Mouse (Mus musculus) embryonic facial prominence, embryonic 15.5 days (tissue): ENCODE measurements around the gene Gpx2. TPM values are rescaled to one million over a fixed set of nuclear protein-coding genes. Genes with fewer than 3 reads are reported as not detected.

ENCODE experiments used
- ATAC-seq: fragments of 200-750 bp; cut with Nextera tagmentation; 2 replicates; pipeline ENCODE4 v1.8.0; 2017; ENCODE audit warnings: low read depth, moderate TSS enrichment; ENCODE audit not compliant: insufficient number of reproducible peaks, low FRiP score, low TSS enrichment
- H3K27ac ChIP-seq: fragments of 300-500 bp; sonication (generic); replicated peaks from 2 replicates; pipeline ENCODE4 v1.5.1; 2015; ENCODE audit warnings: mild to moderate bottlenecking, inconsistent platforms
- H3K27me3 ChIP-seq: fragments of 300-500 bp; sonication (generic); 2 replicates; pipeline ENCODE4 v1.6.1; 2015; ENCODE audit warnings: inconsistent platforms
- H3K36me3 ChIP-seq: fragments of 300-500 bp; sonication (generic); 2 replicates; pipeline ENCODE4 v1.6.1; 2015; ENCODE audit warnings: mild to moderate bottlenecking, inconsistent platforms
- H3K4me1 ChIP-seq: fragments of 300-500 bp; sonication (generic); 2 replicates; pipeline ENCODE4 v1.6.1; 2015; ENCODE audit warnings: inconsistent platforms
- H3K4me2 ChIP-seq: fragments of 300-500 bp; sonication (generic); replicated peaks from 2 replicates; pipeline ENCODE4 v1.6.1; 2015; ENCODE audit warnings: mild to moderate bottlenecking, inconsistent platforms
- H3K4me3 ChIP-seq: fragments of 300-500 bp; sonication (generic); replicated peaks from 2 replicates; pipeline ENCODE4 v1.5.1; 2015; ENCODE audit warnings: mild to moderate bottlenecking, inconsistent platforms
- H3K9ac ChIP-seq: fragments of 300-500 bp; sonication (generic); 2 replicates; pipeline ENCODE4 v1.6.1; 2015; ENCODE audit warnings: inconsistent platforms
- H3K9me3 ChIP-seq: fragments of 300-500 bp; sonication (generic); replicated peaks from 2 replicates; pipeline ENCODE4 v1.6.1; 2016; ENCODE audit warnings: inconsistent platforms
- WGBS: fragments of 180-500 bp; shearing (Covaris S2); methylation state at CpG from one replicate; pipeline ENCODE4 v1.1.7; 2015; 5-methylcytosine and 5-hydroxymethylcytosine counted together
- polyA plus RNA-seq: library from polyadenylated mRNA; unstranded; fragments of >200 nt; fragmentation: Nextera tagmentation; extraction: Ambion mirVana; gene quantifications from 2 replicates; pipeline ENCODE4 v1.2.1, GENCODE M21; 2015

Gpx2 gene
- polyA plus RNA-seq, 1 experiment from 2014 or later: 5.1 TPM

DNA sequence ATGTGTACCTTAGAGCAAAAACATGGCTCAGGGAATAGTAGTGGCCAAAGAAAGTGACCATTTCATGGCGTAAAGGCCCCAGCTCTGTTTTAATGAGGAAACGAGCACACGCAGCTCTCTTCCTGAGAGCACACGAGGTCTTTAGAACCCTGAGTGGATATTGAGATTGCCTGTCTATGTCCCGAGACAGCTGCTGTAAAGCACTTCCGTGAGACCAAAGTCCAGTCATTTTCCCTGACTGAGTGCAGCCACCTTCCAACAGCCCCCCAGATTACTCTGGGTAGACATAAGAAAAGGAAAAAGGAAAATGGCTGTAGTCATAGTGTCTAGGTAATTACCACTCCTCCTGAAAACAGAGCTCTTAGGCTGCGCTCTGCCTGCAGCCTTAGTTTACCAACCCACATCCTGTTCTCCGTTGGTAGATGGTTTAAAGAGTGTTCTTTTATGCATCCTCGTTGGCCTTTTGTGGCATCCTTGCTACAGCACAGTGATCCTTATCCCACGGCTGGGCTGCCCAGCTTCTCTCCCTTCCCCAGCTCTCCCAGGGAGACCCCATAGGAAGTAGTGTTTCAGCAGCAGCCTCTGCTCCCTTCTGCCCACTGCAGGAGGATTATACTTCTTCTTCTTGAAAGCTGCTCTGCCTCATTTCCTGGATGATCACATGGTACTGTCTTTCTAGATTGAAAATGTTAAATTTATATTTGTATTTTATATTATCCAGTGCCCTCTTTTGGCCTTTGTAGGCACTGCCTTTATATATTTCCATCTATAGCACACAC is 16.9 kb downstream of the Gpx2 start:
- Histone ChIP-seq H3K27ac (no peak overlapping the region), H3K36me3 (peaks cover 7% of the 10 kb centered on the region; the same call in 1 of the 2 replicates), H3K9ac (no peak overlapping the region), H3K4me1 (no peaks in the 10 kb centered on the region), H3K27me3 (no peaks in the 10 kb centered on the region), H3K9me3 (no peaks in the 10 kb centered on the region), H3K4me2 (no peak overlapping the region), H3K4me3 (no peak overlapping the region)
- ATAC-seq: no peak
- WGBS: 80% methylated on average over 10 of the region's 10 CpGs

DNA sequence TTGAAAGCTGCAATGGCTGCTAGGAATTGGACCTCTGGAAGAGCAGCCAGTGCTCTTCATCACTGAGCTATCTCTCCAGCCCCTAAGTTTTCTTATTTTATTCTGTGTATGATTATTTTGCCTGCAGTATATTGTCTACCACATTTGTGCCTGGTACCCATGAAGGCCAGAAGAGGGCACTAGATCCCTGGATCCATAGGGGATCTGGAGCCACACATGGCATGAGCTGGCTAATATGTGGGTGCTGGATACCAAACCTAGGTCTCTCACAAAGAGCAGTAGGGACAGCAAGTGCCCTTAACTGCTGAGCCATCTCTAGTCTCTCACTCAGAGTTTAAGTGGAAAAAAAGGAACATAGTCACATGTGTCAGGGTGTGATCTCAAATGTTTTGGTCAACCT is 17.5 kb downstream of the Gpx2 start:
- H3K4me2 ChIP-seq: no peak overlapping the region
- H3K9me3 ChIP-seq: no peaks in the 10 kb centered on the region
- ATAC-seq: no peak

DNA sequence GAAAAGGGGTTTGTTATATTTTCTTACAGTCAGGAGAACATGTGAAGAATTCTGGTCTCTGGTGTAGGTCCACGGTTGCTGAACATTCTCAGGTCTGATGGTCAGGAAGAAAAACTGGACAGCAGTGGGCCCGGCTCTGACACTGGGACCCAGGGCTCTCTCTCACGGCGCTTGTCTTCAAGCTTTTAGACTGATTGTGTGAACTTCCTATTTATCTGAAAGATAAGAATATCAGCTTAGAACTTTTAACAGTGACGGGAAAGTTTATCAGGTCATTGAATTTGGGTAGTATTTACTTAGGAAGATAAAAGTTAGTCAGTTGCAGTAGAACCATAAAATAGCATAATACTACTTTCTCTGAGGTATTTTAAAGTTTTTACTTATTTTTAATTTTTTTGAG is 18.5 kb downstream of the Gpx2 start:
- Histone ChIP-seq H3K9me3 (no peaks in the 10 kb centered on the region), H3K27ac (no peak overlapping the region), H3K9ac (no peak overlapping the region), H3K36me3 (peaks cover 7% of the 10 kb centered on the region; the same call in 1 of the 2 replicates), H3K4me3 (no peak overlapping the region), H3K4me2 (no peak overlapping the region), H3K4me1 (no peaks in the 10 kb centered on the region), H3K27me3 (no peaks in the 10 kb centered on the region)
- no peak for ATAC-seq
- 89% methylated on average over 5 of the region's 5 CpGs for WGBS

More for the DNA sequence above, 17.5 kb downstream of the Gpx2 start:
- peaks cover 7% of the 10 kb centered on the region; the same call in 1 of the 2 replicates for H3K36me3 ChIP-seq
- no peaks in the 10 kb centered on the region for H3K4me1 ChIP-seq
- no peaks in the 10 kb centered on the region for H3K27me3 ChIP-seq
- no peak overlapping the region for H3K4me3 ChIP-seq
- no peak overlapping the region for H3K9ac ChIP-seq
- H3K27ac ChIP-seq: no peak overlapping the region

DNA sequence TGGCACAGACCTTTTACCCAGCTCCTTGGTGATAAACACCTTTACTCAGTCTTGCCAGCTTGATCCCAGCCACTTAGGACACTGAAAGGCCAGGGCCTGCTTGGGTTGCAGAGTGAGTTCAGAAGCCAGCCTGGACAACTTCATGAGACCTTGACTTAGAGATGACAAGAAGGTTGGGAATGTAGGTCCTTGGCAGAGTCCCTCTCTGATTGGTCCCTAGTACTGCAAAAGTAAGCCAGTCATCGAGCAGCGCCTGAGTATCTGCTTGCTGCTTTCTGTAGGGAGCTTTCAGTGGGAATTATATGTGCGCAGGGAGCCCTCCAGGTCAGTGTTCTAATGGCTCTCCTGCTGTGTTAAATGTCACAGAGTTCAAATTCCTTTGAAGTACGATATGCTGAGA is 20.2 kb downstream of the Gpx2 start:
- H3K4me1 ChIP-seq: no peaks in the 10 kb centered on the region
- no peak overlapping the region for H3K4me2 ChIP-seq
- H3K4me3 ChIP-seq: no peak overlapping the region
- ATAC-seq: no peak
- H3K27ac ChIP-seq: no peak overlapping the region
- peaks cover 7% of the 10 kb centered on the region; the same call in 1 of the 2 replicates for H3K36me3 ChIP-seq
- H3K9ac ChIP-seq: no peak overlapping the region
- H3K27me3 ChIP-seq: no peaks in the 10 kb centered on the region
- no peaks in the 10 kb centered on the region for H3K9me3 ChIP-seq
- WGBS: 67% methylated on average over 4 of the region's 4 CpGs

DNA sequence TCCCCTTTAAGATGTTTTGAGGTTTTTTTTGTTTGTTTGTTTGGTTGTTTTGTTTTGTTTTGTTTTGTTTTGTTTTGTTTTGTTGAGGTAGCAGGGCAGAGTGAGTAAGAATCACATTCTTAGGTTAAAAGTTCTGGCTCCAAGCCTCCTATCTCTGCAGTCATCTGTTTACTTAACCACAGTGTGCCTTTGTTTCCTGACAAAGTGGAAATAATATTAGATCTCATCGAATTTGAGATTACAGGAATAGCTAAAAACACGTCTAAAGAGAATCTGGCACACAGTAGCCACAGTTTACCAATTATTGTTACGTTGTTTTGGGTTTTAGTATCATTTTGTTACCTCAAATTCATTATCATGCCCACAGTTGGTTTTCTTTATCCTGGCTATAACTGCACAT is 20.7 kb downstream of the Gpx2 start:
- ATAC-seq: no peak
- Histone ChIP-seq H3K36me3 (peaks cover 7% of the 10 kb centered on the region; the same call in 1 of the 2 replicates), H3K9ac (no peak overlapping the region), H3K4me1 (no peaks in the 10 kb centered on the region), H3K27ac (no peak overlapping the region), H3K4me3 (no peak overlapping the region), H3K27me3 (no peaks in the 10 kb centered on the region), H3K4me2 (no peak overlapping the region), H3K9me3 (no peaks in the 10 kb centered on the region)
- 63% methylated on average over 3 of the region's 3 CpGs for WGBS

DNA sequence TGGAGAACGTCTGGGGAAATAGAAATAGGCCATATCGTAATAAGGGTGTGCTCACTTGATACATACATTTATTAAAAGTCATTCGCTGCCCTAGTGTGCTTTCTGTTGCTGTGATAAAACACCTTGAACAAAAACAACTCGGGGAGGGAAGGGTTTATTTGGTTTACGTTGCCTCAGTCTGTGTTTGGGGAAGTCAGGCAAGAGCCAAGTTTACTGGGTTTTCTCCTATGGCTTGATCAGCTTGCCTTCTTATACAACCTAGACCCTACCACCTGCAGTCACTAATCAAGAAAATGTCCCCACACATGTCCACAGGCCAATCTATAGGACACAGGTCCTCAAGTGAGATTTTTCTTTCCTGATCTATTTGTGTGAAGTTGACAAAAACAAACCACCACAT is 23.8 kb downstream of the Gpx2 start:
- Histone ChIP-seq H3K9me3 (no peaks in the 10 kb centered on the region), H3K9ac (no peak overlapping the region), H3K27me3 (no peaks in the 10 kb centered on the region), H3K36me3 (0 out of 2 replicates have a peak, but pooled peaks cover 3% of the 10 kb centered on the region), H3K4me1 (peaks cover 2% of the 10 kb centered on the region; the same call in 1 of the 2 replicates), H3K4me2 (no peak overlapping the region), H3K27ac (no peak overlapping the region), H3K4me3 (no peak overlapping the region)
- 86% methylated on average over 5 of the region's 5 CpGs for WGBS
- no peak for ATAC-seq

DNA sequence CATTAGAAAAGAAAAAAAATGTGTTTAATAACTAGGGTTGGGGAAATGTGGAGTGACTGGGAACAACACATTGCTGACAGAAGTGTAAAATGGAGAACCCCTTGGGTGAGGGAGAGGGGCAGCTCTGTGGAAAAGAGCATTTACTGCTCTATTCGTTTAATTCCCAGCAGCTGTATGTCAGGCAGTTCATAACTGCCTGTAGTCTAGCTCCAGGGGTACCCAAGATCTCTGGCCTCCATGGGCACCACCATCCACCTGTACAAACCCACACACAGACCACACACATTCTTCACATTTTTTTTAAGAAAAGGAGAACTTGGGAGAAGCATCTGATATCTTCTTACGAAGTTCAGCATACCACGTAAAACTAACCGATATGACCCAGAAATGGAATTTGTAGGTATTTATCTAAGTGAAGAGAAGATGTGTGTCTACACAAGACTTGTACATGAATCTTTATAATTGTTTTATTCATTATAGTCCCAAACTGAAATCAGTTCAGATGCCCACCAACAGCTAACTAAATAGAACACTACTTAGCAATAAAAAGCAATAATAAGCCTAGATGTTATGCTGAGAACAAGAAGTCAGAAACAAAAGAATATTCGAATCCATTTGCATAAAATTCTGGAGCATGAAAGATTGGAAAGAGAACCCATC is 24.4 kb downstream of the Gpx2 start:
- WGBS: 80% methylated on average over 5 of the region's 5 CpGs
- ATAC-seq: no peak
- Histone ChIP-seq H3K9ac (no peak overlapping the region), H3K4me2 (no peak overlapping the region), H3K27me3 (no peaks in the 10 kb centered on the region), H3K36me3 (0 out of 2 replicates have a peak, but pooled peaks cover under 1% of the 10 kb centered on the region), H3K4me1 (peaks cover 7% of the 10 kb centered on the region), H3K4me3 (no peak overlapping the region), H3K27ac (no peak overlapping the region), H3K9me3 (no peaks in the 10 kb centered on the region)

DNA sequence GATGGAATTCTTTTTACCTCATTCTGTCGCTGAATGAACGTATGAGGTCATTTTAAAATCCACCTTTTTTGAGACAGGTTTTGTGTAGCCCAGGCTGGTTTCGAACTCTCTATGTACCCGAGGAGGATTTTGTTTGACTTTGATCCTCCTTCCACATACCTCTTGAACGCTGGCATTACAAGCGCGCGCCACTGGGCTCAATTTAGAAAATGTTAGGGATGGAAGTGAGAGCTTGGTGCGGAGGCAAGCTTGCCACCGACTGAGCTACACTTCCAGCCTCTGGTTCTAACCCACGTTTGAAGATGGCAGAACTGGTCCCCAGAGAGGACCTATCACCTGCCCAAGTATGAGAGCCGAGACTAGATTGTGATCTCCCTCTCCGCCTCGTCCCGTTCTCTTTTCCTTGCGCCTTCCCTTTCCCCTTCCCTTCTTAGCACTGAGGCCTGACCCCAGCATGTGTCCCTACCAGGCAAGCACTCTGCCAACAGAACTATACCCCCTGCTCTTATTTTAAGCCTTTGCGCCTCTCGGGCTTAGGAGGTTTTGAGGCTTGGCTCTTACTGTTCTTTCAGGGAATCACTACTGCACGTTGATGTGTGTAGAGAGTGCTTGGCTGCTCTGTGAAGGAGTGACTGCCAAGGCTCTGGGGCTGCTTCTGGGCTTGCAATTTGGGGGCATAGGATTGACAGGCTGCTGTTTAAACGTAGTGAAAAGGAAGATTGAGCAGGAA is 29.3 kb downstream of the Gpx2 start:
- H3K4me3 ChIP-seq: peak overlapping the region; percentile 62
- no peaks in the 10 kb centered on the region for H3K27me3 ChIP-seq
- ATAC-seq: no peak; the same call in 1 of the 2 replicates
- peak overlapping the region; percentile 71; the same call in 1 of the 2 replicates for H3K27ac ChIP-seq
- H3K9me3 ChIP-seq: no peaks in the 10 kb centered on the region
- no peaks in the 10 kb centered on the region for H3K36me3 ChIP-seq
- H3K9ac ChIP-seq: peak overlapping the region; percentile 54
- peak overlapping the region; percentile 65 for H3K4me2 ChIP-seq
- WGBS: 26% methylated on average over 20 of the region's 20 CpGs
- peaks cover 13% of the 10 kb centered on the region for H3K4me1 ChIP-seq

DNA sequence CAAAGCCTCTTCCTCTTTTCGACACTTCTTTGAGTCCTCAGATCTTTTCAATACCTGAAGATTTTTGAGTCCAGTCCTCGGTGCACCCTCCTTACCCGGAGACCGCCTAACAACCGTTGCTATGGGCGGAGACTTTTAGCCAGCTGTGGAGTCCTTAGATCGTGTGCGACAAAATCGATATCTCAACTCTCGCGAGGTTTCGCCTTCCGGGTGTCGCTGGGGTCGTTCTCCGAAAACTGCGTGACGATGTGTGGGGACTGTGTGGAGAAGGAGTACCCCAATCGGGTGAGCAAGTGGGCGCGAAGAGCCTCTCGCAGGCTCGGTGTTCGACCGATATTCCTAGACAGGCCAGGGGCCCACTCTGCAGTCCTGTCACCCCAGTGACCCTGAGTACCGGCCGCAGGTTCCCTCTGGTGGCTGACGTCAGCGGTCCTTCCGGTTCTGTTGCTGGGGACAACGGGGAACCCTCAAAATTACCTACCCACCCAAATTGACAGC is 30.0 kb downstream of the Gpx2 start, which contains the start of the genes Churc1 and Fntb:
Churc1 (plus strand) TSS at position 185 of the 498 bp plus-strand sequence.
Fntb (plus strand) TSS at position 236 of the 498 bp plus-strand sequence.
- Histone ChIP-seq H3K36me3 (no peaks in the 10 kb centered on the region), H3K4me2 (peak within 1 kb of the TSS; percentile 65), H3K9me3 (no peaks in the 10 kb centered on the region), H3K9ac (peak within 1 kb of the TSS; percentile 54), H3K27ac (peak within 1 kb of the TSS; percentile 71), H3K4me3 (peak within 1 kb of the TSS; percentile 62), H3K27me3 (no peaks in the 10 kb centered on the region), H3K4me1 (peaks cover 13% of the 10 kb centered on the region)
- under 1% methylated on average over 31 of the region's 31 CpGs for WGBS
- ATAC-seq: peak; percentile 93

DNA sequence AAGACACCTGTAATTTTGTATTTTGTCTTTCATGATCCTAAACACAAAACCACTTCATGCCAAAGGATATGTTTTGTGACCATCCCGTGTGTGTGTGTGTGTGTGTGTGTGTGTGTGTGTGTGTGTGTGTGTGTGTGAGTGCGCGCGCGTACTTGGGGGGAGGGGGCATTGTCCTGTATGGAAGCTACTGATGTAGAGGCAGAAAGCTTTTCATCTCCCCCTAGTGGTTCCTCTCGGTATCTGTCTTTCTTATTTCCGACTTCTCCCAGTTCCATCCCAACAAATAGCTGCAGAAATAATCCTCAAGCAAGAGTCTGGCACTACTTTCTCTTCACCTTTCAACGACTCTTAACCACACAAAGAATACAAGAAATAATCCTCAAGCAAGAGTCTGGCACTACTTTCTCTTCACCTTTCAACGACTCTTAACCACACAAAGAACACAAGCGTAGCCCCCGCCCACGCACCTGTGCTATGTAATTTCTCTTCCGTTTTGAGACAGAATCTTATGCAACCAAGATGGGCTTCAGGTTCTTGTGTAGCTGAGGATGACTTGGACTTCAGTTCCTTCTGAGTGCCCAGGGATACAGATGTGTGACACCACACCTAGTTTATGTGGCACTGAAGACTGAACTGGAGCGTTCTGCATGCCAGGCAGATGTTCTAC is 42.6 kb downstream of the Gpx2 start:
- Histone ChIP-seq H3K27ac (no peak overlapping the region), H3K4me1 (no peaks in the 10 kb centered on the region), H3K9ac (no peak overlapping the region), H3K4me3 (no peak overlapping the region), H3K4me2 (no peak overlapping the region), H3K9me3 (no peaks in the 10 kb centered on the region), H3K36me3 (no peaks in the 10 kb centered on the region), H3K27me3 (no peaks in the 10 kb centered on the region)
- no peak for ATAC-seq
- WGBS: 43% methylated on average over 14 of the region's 14 CpGs
